Comparison of ENCODE assay signal across 17 mouse cellular contexts in genomic region chr11:106707085-106707484, GRCm38 (mm10). TPM values are rescaled to one million over a fixed set of nuclear protein-coding genes. Genes with fewer than 3 reads are reported as not detected.
DNase-seq lines count a peak whose midpoint lies in the region; ATAC-seq and TF ChIP-seq lines count a peak whose summit lies in the region.
"Had no signal": no experiment of that assay in that cellular context is flagged by ENCODE, and none has a peak within 500 bp of the region (broad histone marks: within the 10 kb centered on the region; RNA-seq: fewer than 3 reads in every experiment).

No protein-coding gene starts in this region.

- no peak overlapping the region for H3K27ac ChIP-seq in lung, postnatal 0 days (ENCODE audit: low read length)
- H3K27ac ChIP-seq in ES-E14 (ENCODE audit: insufficient read depth, low read depth, low read length, poor library complexity, severe bottlenecking) = peak overlapping the region; percentile 50; the same call in 1 of the 2 replicates
- H3K27ac ChIP-seq: forebrain, embryonic 15.5 days; hindbrain, embryonic 10.5 days; hindbrain, embryonic 14.5 days; intestine, embryonic 15.5 days had no signal

- H3K36me3 ChIP-seq in lung, postnatal 0 days (ENCODE audit: insufficient read depth, low read length) = no peaks in the 10 kb centered on the region
- H3K36me3 ChIP-seq in ES-E14 (ENCODE audit: control insufficient read depth, insufficient read depth, low read length, poor library complexity, severe bottlenecking) = peaks cover 13% of the 10 kb centered on the region
- H3K36me3 ChIP-seq: forebrain, embryonic 15.5 days; hindbrain, embryonic 10.5 days; intestine, embryonic 15.5 days had no signal

- H3K9ac ChIP-seq in lung, postnatal 0 days (replicated peaks; ENCODE audit: low read depth) = no peak overlapping the region
- H3K9ac ChIP-seq in ES-E14 (ENCODE audit: insufficient read depth, low read depth, low read length, poor library complexity, severe bottlenecking) = no peak overlapping the region
- H3K9ac ChIP-seq: forebrain, embryonic 15.5 days; hindbrain, embryonic 14.5 days; intestine, embryonic 15.5 days had no signal

- DNase-seq in heart, adult 11 months = peak; percentile 93
- no peak for DNase-seq in heart, adult 9 months (ENCODE audit: low spot score in 2 of 2)
- DNase-seq in lung, postnatal 0 days (ENCODE audit: low spot score) = peak; percentile 26
- DNase-seq in lung, adult 2 months = no peak
- DNase-seq in ES-E14 (ENCODE audit: low read depth, low spot score) = no peak
- DNase-seq: adrenal gland, postnatal 25 days; cerebellum, adult 2 months; cerebellum, postnatal 10 days; gastrocnemius, postnatal 14 days had no signal

- WGBS in lung, postnatal 0 days = 45% methylated on average over 8 of the region's 8 CpGs
- 49% methylated on average over 8 of the region's 8 CpGs for WGBS in lung, adult 2 months

- no peak; the same call in 1 of the 2 replicates for ATAC-seq in lung, postnatal 0 days
- no peak for ATAC-seq in frontal cortex, adult (ENCODE audit: low TSS enrichment)
- ATAC-seq: activated CD4-positive, CD25-positive, alpha-beta regulatory T cell, adult 4 months; forebrain, embryonic 15.5 days; intestine, embryonic 15.5 days had no signal

- no peaks in the 10 kb centered on the region for H3K4me1 ChIP-seq in lung, postnatal 0 days (ENCODE audit: insufficient read depth, low read depth, low read length)
- H3K4me1 ChIP-seq in lung, adult 2 months (ENCODE audit: control insufficient read depth, insufficient read depth, low read length) = peaks cover 22% of the 10 kb centered on the region
- peaks cover 16 to 41% of the 10 kb centered on the region in 2 experiments for H3K4me1 ChIP-seq in ES-E14 (ENCODE audit: control insufficient read depth in 2 of 2, insufficient read depth in 2 of 2, low read length in 2 of 2, poor library complexity in 1 of 2)
- H3K4me1 ChIP-seq: forebrain, embryonic 15.5 days had no signal

- TF ChIP-seq CTCF in lung, postnatal 0 days (IDR thresholded peaks at IDR 0.05) = no peak
- no peak for TF ChIP-seq CTCF in lung, adult 2 months (IDR thresholded peaks at IDR 0.05; ENCODE audit: insufficient read depth, low read length)

- no peaks in the 10 kb centered on the region for H3K27me3 ChIP-seq in lung, postnatal 0 days (replicated peaks; ENCODE audit: insufficient read depth, low read length)
- H3K27me3 ChIP-seq: forebrain, embryonic 15.5 days; intestine, embryonic 15.5 days had no signal

- no peak for TF ChIP-seq EP300 in lung, postnatal 0 days (IDR thresholded peaks at IDR 0.05)

- TF ChIP-seq POLR2A in lung, adult 2 months (IDR thresholded peaks at IDR 0.05; ENCODE audit: borderline replicate concordance, extremely low read depth, low read depth, low read length) = no peak

- H3K9me3 ChIP-seq in lung, postnatal 0 days (ENCODE audit: low read length) = no peaks in the 10 kb centered on the region
- no peaks in the 10 kb centered on the region for H3K9me3 ChIP-seq in ES-E14 (ENCODE audit: control insufficient read depth, insufficient read depth, low read depth, low read length)
- H3K9me3 ChIP-seq: forebrain, embryonic 15.5 days; hindbrain, embryonic 10.5 days; intestine, embryonic 15.5 days had no signal

- H3K4me3 ChIP-seq in lung, postnatal 0 days (ENCODE audit: low read depth, low read length) = no peak overlapping the region
- no peak overlapping the region for H3K4me3 ChIP-seq in lung, adult 2 months (replicated peaks; ENCODE audit: extremely low read depth, low read depth, low read length)
- H3K4me3 ChIP-seq in ES-E14 (ENCODE audit: insufficient read depth in 1 of 2, low read depth in 1 of 2, low read length in 2 of 2, poor library complexity in 1 of 2, severe bottlenecking in 1 of 2) = no peak overlapping the region
- H3K4me3 ChIP-seq: forebrain, embryonic 15.5 days; hindbrain, embryonic 10.5 days; intestine, embryonic 15.5 days had no signal

- H3K4me2 ChIP-seq in lung, postnatal 0 days (replicated peaks; ENCODE audit: low read depth, low read length) = no peak overlapping the region
- H3K4me2 ChIP-seq: forebrain, embryonic 15.5 days; heart, embryonic 11.5 days; hindbrain, embryonic 14.5 days; intestine, embryonic 15.5 days had no signal

- in situ Hi-C loops in ES-E14 (cut with MboI; ENCODE audit: low sequenced_read_pairs in 2 of 2, unreplicated experiment in 2 of 2) = no loop called here

TF ChIP-seq in ES-E14, 5 proteins besides CTCF, POLR2A, EP300 and RAD21:
- TF ChIP-seq CHD2 (IDR thresholded peaks at IDR 0.05; ENCODE audit: low read depth, low read length) (no peak), MAFK (IDR thresholded peaks at IDR 0.05; ENCODE audit: insufficient read depth, low read depth, low read length) (no peak), ZC3H11A (IDR thresholded peaks at IDR 0.05; ENCODE audit: borderline replicate concordance, low read depth, low read length) (no peak), HCFC1 (IDR thresholded peaks at IDR 0.05; ENCODE audit: borderline replicate concordance, insufficient read depth, low read length) (no peak), ZNF384 (IDR thresholded peaks at IDR 0.05; ENCODE audit: low read depth, low read length) (no peak)

RNA-seq across cellular contexts. Expression of gene Pecam1, which starts 43.3 kb away (rescaled TPM):
- 163 and 172 TPM in 2 replicates for polyA plus RNA-seq in lung, postnatal 0 days (2015; fragmentation: Nextera tagmentation; extraction: Ambion mirVana)
- polyA plus RNA-seq in lung, adult 2 months (2012; rRNA removed) = 225 and 283 TPM in 2 replicates
- total RNA-seq in ES-E14 (2012; rRNA removed) = 83.9 and 117 TPM in 2 replicates

RNA-seq across cellular contexts. Expression of gene Milr1, which starts 43.9 kb away (rescaled TPM):
- 2.5 and 4.1 TPM in 2 replicates for polyA plus RNA-seq in lung, postnatal 0 days (2015; fragmentation: Nextera tagmentation; extraction: Ambion mirVana)
- 1.0 and 3.0 TPM in 2 replicates for polyA plus RNA-seq in lung, adult 2 months (2012; rRNA removed)
- 0.58 TPM in 1 of 2 replicates, not detected in the other for total RNA-seq in ES-E14 (2012; rRNA removed)
- total RNA-seq: MEL had no signal

Comparison
In these comparisons a context has a peak if more than half of its experiments do, and no peak if none do; other contexts are left out.
1. DNase-seq: peak in heart, adult 11 months (single experiment) and lung, postnatal 0 days (single experiment); none in heart, adult 9 months (0 of 2), lung, adult 2 months (single experiment) and ES-E14 (single experiment).